Mouse (Mus musculus): ENCODE measurements around the gene Slc5a10.

The Slc5a10 gene

DNA sequence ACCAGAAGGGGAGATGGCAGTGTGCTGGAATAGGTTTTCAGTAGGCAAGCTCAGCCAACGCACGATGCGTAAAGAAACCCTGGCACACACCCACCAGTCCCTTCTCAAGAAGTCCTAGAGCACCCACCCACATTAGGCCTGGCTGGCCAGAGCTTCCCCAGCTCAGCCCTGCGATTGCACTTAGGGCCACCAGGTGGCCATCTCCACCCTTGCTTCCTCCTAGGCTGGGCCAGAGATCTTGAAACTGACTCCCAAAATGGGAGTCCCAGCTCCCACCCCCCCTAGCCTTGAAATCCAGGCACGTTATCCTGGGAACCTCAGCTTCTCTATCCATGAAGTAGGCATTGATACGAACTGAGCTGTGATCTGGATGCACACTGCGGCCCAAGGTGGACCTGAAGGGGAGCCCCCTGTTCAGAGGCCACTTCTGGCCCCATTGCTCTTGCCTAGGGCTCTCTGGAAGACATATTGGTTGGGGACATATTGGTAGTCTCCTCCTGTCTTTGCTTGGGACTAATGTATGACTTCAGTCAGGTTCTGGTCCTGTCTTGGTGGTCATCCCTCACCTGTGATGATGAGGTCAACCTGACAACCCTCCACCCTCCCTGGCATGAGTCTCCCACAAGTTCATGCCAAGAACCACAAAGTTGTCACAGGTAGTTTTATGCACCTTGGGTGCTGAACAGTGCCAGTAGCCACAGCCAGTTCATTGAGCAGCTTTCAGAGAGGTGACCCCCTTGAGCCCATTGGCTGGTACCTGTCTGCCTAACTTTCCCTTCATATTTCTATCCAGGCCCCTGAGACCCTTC, 54.4 kb downstream of the Slc5a10 start:
- peak; percentile 73 for DNase-seq

GRCm38 (mm10) chr11:61665401-61665800, 55.2 kb downstream of the Slc5a10 start:
- no peak for DNase-seq

DNA sequence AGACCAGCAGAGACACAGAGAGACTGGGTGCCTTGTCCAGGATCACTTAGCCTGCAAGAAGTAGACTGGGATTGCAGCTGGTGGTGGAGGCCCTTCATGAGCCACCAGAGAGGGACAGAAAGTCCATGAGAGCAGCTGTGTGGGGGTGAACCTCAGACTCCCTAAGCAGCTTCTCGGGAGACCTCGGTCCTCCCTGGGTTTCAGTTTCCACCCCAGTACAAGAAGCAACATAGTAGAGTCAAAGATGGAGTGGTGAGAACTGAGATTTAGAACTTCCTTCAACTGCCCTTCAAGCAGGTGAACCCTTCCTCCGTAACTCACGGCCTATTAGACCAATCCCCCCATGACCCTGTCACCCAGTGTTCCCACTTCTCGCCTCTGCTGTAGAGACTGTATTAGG, 58.4 kb downstream of the Slc5a10 start:
- DNase-seq, result no peak

GRCm38 (mm10) chr11:61660806-61661392, 59.7 kb downstream of the Slc5a10 start:
- no peak for DNase-seq

DNA sequence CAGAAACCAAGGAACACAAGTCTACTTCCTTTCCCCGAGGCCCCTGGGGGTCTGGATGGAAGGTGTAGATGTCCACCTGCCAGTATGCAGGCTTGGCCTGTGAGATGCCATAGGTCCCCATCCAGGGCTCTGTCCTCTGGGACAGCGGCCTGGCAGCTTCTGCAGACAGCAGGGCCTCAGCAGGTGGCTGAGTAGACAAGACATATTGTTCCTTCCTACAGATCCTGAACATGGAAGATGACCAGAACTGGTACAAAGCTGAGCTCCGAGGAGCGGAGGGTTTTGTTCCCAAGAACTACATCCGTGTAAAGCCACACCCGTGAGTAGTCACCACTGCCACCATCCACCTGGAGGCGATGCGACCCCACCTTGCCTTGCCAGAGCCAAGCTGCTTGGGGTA, 60.6 kb downstream of the Slc5a10 start:
- no peak for DNase-seq

- DNase-seq, result peak; percentile 35
Observed at GRCm38 (mm10) chr11:61659011-61659858, 61.4 kb downstream of the Slc5a10 start.

DNA sequence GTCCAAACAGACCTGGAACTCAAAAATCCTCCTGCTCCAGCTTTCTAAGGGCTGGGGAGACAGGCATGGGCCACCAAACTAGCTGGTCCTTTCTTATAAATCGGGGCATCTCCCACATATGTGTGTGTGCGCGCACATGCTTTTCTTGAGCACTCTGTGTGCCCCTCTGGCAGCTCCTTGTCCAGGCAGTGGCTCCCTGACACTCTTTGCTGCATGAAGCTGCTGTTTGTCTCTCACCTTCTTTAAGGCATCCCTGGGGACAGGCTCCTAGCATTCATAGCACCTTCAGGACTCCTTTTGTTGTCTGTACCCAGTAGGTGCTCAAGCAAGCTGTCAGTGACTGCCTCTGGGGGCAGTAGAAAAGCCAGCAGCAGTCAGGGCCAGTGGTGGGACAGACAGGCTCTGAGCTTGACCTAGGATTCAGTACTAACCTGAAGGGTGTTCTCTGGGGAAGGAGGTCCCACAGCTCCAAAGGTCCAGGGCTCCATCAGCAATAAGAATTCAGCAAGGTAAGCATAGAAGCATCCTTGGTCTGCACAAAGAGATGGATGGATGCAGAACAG, 62.2 kb downstream of the Slc5a10 start:
- DNase-seq, result no peak

- DNase-seq, result no peak
Observed at GRCm38 (mm10) chr11:61657432-61657831, 63.2 kb downstream of the Slc5a10 start.

DNA sequence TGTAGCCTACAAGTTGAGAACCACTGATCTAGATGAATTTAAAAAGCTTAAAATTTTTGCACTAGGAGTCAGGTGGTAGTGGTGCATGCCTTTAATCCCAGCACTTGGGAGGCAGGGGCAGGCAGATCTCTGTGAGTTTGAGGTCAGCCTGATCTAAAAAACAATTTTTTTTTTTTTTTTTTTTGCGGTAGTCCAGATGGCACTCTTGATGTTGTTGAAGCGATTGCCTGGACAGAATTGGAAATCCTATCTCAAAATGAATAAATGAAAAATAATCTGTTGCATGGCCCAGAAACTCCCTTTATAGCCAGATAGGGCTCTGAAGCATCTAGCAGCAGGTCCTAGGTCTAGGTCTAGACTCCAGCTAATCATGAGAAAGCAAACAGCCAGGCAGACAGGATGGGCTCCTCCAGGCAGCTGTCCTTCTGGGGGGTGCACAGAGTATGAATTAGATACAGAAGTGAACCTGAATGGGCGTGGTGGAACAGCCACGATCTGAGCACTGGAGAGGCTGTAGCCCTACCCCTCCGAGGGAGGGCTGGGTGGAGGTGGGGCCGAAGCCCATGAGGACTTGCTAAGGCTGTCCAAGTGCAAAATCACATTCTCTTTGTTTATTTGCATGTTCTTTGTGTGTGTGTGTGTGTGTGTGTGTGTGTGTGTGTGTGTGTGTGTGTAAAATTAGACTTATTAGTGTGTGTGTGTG, 64.3 kb downstream of the Slc5a10 start:
- DNase-seq, result no peak

DNA sequence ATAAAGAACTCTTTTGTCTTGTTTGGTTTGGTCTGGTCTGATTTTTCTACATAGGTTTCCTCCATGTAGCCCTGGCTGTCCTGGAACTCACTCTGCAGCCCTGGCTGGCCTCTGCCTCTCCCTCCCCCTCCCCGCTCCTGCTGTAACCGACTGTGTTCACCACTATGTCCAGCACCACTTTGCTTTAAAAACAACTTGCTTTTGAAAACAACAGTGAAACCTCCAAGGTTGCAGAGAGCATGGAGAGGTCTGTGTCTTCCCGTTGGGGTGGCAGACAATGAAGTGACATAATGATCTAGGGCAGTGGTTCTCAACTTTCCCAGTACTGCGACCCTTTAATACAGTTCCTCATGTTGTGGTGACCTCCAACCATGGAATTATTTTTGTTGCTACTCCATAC, 65.0 kb downstream of the Slc5a10 start:
- DNase-seq, result no peak

GRCm38 (mm10) chr11:61654786-61655311, 65.8 kb downstream of the Slc5a10 start:
- no peak for DNase-seq

DNA sequence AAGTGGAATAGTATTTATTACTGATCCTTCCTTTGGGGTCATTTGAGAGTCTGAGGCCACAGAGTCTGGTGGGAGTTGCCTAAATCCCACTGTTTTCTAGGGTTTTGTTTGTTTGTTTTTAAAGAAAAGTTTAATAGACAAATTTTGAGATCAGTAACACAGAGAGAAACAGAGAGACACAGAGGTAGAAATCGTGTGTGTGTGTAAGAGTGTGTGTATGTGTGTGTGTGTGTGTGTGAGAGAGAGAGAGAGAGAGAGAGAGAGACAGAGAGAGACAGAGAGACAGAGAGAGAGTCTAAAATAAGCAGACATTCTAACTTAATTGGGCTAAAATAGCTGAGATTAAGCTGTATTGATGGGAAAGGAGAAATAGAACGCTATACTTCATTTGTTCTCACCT, 67.1 kb downstream of the Slc5a10 start:
- DNase-seq, result no peak

GRCm38 (mm10) chr11:61652686-61653447, 67.8 kb downstream of the Slc5a10 start, which contains the start of gene Grap:
TSS of gene Grap (plus strand) at chr11:61653265.
- DNase-seq, result peak; percentile 68

GRCm38 (mm10) chr11:61652216-61652615, 68.4 kb downstream of the Slc5a10 start:
- no peak for DNase-seq

- DNase-seq, result no peak
Observed at GRCm38 (mm10) chr11:61650470-61651265, 70.0 kb downstream of the Slc5a10 start.

DNA sequence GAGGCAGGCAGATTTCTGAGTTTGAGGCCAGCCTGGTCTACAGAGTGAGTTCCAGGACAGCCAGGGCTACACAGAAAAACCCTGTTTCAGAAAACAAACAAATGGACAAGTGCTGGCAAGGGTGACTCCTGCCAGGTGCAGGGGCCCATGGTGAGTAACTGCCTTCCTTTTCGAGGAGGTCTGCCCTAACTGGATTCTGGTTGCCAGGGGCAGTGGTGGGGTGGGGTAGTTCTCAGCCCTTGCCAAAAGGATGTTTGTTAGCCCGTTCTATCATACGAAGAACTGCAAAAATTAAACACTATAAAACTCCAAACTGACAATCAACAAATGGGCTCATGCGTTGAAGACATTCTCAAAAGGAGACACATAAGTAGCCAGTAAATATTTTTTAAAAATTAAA, 71.0 kb downstream of the Slc5a10 start:
- DNase-seq, result no peak

GRCm38 (mm10) chr11:61649163-61649580, 71.5 kb downstream of the Slc5a10 start:
- no peak for DNase-seq

DNA sequence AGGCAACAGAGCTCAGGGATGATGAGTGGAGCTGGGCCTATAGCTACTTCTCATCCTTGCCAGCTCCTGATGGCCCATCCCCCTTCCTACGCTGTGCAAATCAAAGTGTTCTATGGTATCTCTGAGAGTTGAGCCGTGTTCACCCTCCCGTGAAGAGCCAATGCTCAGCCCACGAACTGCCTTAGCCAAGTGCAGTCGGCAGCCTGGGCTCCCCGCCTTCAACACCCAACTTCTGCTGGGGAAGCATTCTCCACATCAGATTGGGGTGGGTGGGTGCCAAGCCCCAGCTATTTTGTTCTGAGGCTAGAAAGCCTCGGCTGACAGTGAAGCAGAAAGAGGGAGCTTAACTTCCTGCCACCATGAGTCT, 71.9 kb downstream of the Slc5a10 start:
- no peak for DNase-seq

- peak; percentile 29 for DNase-seq
Observed at GRCm38 (mm10) chr11:61647956-61648748, 72.5 kb downstream of the Slc5a10 start.

All from lung, postnatal 10 days (tissue).